Mouse (Mus musculus) lung, postnatal 0 days (tissue): Measurements from ENCODE around the gene Sypl.

Source experiments
- CTCF ChIP-seq: IDR thresholded peaks from 2 replicates; pipeline ENCODE4 v1.5.1; 2016; ENCODE audit warnings: antibody characterized with exemption, mild to moderate bottlenecking
- EP300 ChIP-seq: IDR thresholded peaks from 2 replicates; pipeline ENCODE4 v1.6.1; 2016; ENCODE audit warnings: antibody characterized with exemption, mild to moderate bottlenecking, control low read depth

- TF ChIP-seq CTCF = no peak
- no peak for TF ChIP-seq EP300
Measured at GRCm38 (mm10) chr12:32919091-32919490, 34.6 kb upstream of the Sypl start.
